Mouse (Mus musculus) common myeloid progenitor, adult 5-6 weeks (primary cell): ENCODE measurements around the gene Obscn. TPM values are rescaled to one million over a fixed set of nuclear protein-coding genes. Genes with fewer than 3 reads are reported as not detected.

Experiments used
- ATAC-seq: replicated peaks from 2 replicates; pipeline ENCODE4 v1.8.0; 2016; ENCODE audit warnings: low read depth, mild to moderate bottlenecking, moderate TSS enrichment, inconsistent platforms; ENCODE audit not compliant: poor library complexity, severe bottlenecking
- total RNA-seq: library from RNA; stranded (forward); fragments of 200-1000, 187-1606 nt; gene quantifications from 2 replicates; pipeline ENCODE4 v1.2.3, GENCODE M21; 2017

Gene Obscn
- total RNA-seq, 1 experiment from 2014 or later: not detected

DNA sequence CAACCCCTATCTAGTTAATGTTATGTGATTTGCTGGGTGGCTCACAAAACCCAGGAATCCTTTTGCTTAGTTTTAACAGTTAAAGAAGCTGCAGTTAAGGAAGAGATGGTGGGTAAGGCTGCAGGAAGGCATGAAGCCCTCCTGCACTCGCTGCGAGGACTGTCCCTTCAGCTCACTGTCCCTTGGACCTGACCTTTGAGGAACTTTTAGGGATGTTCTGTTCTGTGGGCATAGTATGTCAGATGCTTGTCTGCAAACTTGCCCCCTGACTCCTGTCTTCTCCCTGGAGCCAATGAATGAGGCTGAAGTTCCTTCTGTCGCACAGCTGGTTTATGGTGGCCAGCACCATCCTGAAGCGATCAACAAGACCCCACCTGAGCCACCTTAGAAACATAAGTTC lies 147.0 kb downstream of the Obscn start:
- no peak for ATAC-seq

DNA sequence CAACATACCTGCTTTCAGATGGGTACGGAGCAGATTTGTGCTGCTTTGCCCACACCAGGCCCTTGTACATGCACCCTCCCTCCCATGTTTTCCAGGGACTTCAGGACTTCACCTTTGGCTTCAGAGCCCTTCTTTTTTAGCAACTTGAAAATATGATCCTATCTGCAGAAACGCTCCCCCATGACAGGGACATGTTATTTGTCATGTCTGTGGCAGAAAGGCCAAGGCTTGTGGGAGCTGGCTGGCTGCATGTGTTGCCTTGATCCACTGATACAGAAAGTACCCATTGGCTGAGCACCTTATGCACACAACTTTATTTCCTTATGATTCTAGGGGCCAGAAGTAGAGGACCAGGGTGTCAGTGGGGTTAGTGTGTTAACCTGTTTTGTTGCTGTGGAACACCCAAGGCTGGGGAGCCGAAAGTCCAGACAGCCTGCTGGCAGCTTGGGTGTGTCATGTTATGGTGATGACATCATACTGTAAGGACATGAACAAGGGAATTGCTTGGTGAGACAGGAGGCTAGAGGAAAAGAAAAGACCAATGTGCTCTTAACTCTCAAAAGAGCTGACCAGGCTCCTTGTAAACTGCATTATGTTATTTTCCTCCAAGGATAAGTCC lies 150.8 kb downstream of the Obscn start:
- no peak for ATAC-seq

DNA sequence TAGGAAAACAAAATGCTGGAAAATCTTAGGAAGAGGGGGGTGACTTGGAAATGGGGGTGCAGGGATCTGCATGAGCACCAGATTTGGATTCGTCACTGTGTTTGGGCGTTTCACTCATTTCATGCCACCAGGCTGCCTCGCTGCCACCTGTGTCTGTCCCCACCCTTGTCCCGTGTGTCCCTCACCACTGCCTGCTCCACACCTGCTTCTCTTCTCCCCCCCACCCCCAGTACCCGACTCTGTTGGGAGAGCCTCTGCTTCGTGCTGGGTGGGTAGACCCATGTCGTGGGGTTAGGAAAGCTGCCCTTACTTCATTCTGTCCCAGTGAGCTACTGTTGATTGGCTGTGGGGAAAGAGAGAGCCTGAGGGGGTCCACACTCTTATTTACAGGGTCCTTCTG lies 151.5 kb downstream of the Obscn start:
- no peak for ATAC-seq

DNA sequence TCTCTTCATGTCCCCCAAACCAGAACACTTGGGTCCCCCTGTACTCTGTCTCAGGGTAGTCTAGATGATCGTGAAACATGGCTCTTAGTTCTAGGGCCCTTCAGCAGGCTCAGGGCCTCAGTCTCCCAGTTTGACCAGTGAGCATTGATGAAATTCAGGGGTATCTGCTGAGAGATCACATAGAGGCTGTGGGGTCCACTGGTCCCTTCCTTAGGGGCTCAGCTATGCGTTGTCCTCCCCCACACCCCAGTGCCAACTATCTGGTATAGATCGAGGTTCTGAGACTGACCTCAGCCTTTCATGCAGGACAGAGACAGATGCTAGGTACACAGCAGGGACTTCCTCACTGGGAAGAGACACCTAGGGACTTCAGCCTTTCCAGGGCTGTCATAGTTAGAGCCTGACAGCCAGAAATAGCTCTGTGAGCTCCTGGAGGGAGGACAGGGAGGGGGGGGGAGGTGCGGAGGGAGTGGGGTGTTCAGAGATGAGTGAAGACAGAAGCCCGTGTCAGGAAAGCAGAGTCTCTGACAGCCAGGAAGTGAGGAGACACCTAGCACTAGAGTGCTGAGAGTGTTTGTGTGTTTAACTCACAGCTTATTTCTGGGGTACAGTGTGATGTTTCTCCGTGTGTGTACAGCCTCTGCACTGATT lies 152.4 kb downstream of the Obscn start:
- no peak for ATAC-seq

DNA sequence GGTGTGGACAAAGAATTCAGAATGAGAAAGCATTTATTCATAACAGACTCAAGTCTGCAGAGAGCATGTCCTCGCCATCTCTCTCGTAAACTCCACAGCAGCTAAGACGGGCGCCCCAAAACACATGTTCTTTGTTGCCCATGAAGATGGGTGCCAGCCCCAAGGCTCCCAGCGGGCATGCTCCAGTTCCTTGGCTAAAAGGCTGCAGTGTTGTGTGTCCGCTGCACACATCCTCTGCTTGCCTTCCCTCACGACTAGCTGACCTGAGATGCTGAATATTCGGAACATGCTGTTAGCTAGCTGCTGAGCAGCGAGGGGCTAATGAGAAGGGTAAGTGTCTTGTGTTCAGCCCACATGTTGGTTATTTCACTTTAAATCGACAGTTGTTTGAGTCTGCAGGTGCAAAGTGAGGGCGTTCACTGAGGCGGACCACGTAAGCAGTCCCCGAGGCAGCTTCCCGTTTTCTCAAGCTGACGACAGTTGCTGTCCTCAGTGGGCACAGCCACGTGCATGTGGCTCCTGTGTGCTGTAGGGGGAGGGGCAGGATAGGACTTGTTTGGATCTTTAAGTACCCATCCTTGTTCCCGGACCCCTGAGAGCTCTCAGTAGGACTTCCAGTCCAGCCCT lies 153.6 kb downstream of the Obscn start:
- ATAC-seq: peak; percentile 50

DNA sequence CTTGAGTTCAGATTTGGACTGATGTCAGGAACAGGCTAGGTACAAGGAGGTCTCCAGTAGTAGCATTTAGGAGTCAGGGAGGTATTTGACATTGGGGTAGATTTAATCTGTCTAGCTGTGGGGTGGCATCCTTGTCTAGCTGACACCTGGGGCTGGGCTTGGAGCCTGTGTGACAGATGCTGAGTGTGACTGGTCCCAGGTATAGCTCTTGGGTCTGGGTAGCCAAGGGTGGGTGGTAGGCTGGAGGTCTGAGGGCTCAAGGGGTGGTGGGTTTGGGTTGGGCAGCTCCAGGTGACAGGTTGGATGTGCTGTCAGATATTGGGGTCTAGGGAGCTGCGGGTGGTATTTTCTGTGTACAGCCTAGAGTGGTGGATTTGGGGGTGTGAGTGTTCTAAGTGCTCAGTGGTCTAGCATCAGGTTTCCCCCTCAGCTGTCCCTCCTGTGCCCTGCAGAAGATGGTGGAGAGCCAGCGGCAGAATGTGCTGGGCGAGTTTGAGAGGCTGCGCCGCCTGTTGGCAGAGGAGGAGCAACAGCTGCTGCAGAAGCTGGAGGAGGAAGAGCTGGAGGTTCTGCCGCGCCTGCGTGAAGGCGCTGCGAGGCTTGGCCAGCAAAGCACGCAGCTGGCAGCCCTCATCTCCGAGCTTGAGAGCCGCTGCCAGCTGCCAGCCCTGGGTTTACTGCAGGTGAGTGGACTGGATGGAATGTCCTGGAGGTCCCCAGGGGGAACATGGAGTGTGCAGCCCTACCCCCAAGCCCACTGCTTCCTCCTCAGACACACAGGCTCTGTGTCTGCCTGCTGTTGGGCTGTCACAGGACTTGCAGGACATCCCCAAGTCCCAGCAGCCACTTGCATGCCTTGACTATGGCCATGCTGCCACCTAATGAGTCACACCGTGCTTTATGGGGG lies 154.4 kb downstream of the Obscn start:
- ATAC-seq: peak; percentile 45

DNA sequence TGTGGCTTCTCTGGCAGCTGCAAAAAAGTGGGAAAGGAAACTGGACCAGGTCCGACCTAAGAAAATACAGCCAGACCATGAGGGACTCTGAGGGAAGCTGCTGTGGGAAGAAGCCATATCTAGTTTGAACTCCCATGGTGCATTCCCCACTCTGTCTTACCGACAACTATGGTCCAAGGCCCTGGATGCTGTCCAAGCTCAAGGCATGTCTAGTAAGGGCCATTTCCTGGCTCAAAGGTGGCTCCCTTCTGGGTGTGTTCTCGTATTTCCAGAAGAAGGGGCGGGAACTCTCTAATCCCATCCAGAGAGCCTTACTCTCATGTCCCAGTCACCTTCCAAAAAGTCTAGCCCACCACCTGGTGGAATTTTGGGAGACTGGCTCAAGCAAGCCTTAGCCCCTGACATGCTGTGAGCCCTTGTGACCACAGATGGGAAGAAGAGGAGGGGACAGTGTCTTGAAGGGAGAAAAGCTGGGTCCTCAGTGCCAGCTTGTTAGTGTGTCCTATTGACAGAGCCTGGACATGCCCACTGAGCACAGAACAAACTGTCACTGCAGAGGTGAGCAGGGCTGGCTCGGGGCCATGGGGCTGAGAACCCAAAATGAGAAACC lies 155.7 kb downstream of the Obscn start:
- no peak for ATAC-seq

DNA sequence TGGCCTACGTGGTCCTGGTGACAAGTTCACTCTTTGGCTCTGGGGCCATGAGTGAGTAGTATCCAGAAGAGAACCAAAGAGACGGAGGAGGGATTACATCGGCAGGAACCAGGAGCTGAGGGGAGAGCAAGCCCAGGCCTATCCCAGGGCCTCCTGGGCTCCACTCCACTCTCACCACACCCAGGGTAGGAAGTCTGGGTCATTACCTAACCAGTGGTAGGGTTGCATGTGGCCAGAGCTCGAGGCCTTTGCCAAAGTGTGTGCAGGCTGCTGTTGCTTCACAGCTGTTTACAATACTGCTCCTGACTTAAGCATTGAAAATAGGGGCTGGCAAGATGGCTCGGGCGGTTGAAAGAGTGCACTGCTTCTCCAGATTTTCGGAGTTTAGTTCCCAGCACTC lies 156.5 kb downstream of the Obscn start:
- ATAC-seq: 0 out of 2 replicates have a peak, but pooled peaks have one; percentile 16

DNA sequence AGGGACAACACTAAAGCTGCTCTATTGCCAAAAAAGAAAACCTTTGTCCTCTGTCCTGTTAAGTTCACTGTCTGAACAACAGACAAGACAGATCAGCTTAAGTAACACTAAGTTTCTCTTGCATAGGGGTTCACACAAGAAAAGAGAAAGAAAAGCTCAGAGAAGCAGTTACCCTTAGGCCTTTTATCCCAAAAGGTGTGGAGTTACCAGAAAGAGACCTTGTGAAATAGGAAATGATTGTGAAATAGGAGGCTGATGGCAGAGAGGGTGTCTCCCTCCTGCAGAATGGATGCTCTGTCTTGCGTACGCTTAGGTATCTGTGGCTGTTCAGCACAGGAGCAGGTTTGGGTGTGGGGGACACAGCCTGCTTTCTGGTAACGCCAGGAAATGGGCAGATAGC lies 157.0 kb downstream of the Obscn start:
- ATAC-seq: no peak

DNA sequence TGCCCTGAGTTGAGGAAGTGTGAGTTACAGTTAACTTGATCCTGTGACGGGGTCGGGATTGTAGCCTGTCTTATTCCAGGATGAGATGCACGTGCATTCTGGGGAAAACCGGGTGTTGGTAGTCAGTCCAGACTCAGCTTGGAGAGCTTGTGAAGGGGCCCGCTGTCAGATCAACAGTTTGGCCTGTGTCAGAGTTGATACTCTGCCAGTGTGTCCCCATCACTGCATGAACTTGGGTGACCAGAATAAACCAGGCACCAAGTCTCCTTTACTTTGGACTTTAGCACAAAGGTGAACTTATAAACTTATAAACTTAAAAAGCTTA lies 157.5 kb downstream of the Obscn start:
- ATAC-seq: no peak

DNA sequence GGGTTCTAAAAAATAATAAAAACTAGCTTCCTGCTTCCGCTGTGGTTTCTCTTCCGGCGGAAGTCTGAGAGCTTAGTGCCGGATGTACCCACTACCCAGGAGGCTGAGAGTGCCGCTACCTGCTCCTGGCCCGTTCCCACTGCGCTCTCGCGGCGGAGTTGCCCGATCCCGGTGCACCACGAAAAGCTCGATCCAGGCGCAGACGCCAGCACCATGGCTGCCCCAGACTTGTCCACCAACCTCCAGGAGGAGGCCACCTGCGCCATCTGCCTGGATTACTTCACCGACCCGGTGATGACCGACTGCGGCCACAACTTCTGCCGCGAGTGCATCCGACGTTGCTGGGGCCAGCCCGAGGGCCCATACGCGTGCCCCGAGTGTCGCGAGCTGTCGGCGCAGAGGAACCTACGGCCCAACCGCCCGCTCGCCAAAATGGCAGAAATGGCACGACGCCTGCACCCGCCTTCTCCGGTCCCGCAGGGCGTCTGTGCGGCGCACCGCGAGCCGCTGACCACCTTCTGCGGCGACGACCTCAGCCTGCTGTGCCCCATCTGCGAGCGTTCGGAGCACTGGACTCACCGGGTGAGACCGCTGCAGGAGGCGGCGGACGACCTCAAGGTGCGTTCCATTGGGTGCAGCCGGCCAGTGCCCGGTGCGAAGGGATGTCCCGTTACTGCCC lies 158.0 kb downstream of the Obscn start, which contains the start of gene Trim11:
Gene Trim11, plus strand, starts transcription at position 67 of the 679 bp plus-strand sequence.
- ATAC-seq: peak; percentile 41

DNA sequence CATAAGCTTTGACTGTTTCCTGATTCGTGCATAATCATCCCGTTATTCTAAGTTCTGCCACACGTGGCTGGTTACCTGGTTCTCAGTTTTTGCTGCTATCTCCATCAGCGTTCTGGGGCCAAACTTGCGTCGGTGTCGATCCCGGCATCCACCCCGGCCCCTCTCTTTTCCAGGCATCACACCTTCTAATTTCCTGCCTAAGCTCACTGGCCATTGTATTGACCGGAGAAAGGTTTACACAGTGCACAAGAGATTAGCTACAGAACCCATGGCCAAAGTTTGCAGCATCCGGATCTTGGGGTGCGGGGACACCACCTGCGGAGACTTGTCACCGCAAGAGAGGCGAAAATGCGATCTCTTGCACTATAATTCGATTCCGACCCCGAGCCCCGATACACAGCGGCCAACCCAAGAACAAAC lies 158.6 kb downstream of the Obscn start:
- ATAC-seq: peak; percentile 9; the same call in 1 of the 2 replicates

DNA sequence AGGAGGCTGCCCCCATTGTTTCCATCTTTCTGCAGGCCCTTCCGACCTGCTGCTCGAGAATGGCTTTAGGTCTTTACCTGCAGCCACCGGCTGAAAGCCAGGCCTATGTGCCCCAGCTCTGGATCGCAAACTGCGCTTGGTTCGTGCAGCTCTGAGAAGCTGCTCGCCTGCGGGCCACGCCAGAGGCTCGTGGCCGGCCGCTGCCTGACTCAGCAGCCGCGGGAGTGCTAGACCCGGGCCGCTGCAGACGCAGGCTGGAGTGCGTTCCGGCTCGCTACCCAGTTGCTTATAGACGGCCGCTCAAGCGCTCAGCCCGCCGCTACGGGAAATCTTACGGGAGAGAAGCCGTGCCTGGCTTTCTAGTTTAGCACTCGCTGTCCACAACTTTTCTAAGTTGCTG lies 159.1 kb downstream of the Obscn start:
- peak; percentile 26; the same call in 1 of the 2 replicates for ATAC-seq

DNA sequence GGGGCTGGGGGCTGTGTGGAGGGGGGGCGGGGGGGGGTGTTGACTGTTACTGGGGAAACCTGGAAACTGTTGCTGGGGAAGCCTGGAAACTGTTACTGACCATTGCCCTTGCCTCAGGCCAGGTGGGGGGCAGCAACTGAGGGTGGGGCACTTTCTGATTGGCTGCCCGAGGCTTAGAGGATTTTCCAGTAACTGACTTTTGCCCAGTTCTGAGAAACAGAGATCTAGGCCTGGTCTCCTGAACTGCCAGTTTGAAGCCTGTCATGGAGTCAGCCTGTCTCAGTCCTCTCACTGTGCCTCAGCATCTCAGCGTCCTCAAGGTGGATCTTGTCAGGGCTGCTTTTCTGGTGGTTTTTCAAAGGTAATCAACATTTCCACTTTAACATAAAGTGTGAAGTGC lies 161.8 kb downstream of the Obscn start:
- ATAC-seq: no peak

DNA sequence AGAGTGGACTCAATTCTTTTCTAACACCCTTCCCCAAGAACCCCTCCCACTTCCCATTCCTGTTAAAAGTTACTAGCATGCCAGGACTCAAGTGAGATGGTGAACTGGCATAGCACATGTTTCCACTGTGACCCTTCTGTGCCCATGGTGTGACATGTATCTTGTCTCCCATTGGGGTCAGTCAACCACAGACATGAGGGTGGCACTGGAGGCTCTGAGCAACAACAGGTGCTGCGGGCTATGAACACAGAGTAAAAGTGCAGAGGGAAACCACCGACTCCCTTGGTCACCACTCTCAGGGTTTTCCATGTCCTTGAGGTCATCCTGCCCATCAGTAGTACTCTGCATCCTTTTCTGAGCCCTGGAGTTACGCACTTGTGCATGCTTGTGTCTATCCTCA lies 164.4 kb downstream of the Obscn start:
- no peak for ATAC-seq

DNA sequence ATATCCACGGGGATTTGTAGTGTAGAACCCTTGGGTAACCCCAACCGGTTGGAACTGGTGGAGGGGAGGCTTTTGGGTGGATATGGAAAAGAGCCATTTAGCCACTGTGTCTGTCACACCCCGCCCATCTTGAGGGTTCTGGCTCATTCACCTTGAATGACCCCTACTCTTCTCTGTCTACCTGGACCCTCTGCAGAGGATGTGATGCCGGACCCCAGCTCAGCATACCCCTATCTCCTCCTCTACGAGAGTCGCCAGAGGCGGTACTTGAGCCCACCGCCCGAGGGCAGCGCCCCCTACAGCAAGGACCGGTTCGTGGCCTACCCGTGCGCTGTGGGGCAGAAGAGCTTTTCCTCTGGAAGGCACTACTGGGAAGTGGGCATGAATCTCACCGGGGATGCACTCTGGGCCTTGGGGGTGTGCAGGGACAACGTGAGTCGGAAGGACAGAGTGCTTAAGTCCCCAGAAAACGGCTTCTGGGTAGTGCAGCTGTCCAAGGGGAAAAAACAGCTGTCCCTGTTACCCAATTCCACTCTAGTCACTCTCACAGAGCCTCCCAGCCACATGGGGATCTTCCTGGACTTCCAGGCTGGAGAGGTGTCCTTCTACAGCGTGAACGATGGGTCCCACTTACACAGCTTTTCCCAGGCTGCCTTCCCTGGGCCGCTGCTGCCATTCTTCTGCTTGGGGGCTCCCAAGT lies 165.2 kb downstream of the Obscn start:
- ATAC-seq: no peak

DNA sequence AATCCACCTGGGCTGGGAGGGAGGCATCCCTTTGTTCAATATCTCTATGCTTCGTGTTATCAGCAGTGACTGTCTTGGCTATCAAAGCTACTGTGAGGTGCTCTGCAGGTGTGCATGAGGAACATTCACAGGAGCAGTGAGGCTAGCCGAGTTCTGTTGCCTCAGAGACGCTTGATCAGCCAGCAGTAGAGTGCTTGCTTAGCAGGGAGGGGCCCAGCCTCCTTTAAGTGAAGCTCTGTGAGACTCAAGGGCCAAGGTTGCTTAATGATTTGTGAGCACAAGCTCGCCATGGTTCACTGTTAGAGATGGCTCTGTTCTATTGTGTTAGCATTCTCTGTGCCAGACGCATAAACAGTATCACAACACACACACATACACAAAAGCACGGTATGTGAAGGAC lies 166.5 kb downstream of the Obscn start:
- ATAC-seq: no peak

DNA sequence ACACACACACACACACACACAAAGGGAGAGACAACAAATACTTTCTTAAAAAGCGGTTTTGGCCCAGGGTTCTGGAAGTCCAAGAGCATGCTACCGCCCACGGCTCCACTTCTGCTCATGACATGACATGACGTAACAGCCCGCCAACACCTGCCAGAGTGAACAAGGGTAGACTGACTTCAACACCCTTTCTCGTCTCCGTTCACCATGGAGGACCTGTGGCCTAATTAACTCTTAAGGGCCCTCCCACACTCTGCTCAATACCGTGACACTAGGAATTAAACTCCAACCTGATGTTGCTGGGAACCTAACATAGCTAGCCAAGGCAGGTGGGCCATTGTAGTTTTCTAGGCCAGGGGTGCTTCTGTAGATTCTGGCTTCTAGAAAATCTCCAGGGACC lies 167.2 kb downstream of the Obscn start:
- ATAC-seq: no peak

DNA sequence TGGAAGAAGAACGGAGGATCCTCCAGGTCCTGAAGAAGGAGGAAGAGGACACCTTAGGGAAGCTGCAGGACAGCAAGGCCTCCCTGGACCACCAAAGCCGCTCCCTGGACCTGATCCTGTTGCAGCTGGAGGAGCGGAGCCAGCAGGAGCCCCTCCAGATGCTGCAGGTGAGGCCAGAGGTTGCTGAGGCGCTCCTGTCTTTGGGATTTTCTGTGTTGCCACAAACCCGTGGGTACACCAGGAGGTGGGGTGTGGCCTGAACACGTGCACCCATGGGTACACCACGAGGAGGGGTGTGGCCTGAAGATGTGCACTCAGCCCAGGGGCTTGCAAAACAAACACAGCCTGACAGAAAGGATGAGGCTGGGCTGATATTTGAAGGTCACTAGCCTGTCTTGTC lies 167.7 kb downstream of the Obscn start:
- ATAC-seq: no peak
